Mouse (Mus musculus): ENCODE results near the gene B3galt5. TPM values are rescaled to one million over a fixed set of nuclear protein-coding genes. Genes with fewer than 3 reads are reported as not detected.

Gene B3galt5
- polyA plus RNA-seq, 1 experiment from 2014 or later, result 6.3 TPM

GRCm38 (mm10) chr16:96351520-96351919 is 115.9 kb downstream of the B3galt5 start:
- Histone ChIP-seq H3K4me3 (no peak overlapping the region), H3K9me3 (no peaks in the 10 kb centered on the region), H3K27me3 (no peaks in the 10 kb centered on the region), H3K4me1 (replicated peaks) (0 out of 2 replicates have a peak, but pooled peaks cover 12% of the 10 kb centered on the region), H3K36me3 (no peaks in the 10 kb centered on the region), H3K27ac (replicated peaks) (no peak overlapping the region), H3K9ac (no peak overlapping the region), H3K4me2 (no peak overlapping the region)
- no peak for ATAC-seq (ENCODE audit: low FRiP score, low read depth)
- WGBS, result 94% methylated on average over 2 of the region's 2 CpGs

- Histone ChIP-seq H3K27me3 (no peaks in the 10 kb centered on the region), H3K4me2 (peak overlapping the region; percentile 33; the same call in 1 of the 2 replicates), H3K4me3 (no peak overlapping the region), H3K4me1 (replicated peaks) (0 out of 2 replicates have a peak, but pooled peaks cover 9% of the 10 kb centered on the region), H3K27ac (replicated peaks) (no peak overlapping the region), H3K9ac (no peak overlapping the region), H3K36me3 (no peaks in the 10 kb centered on the region), H3K9me3 (no peaks in the 10 kb centered on the region)
- WGBS, result 79% methylated on average over 6 of the region's 6 CpGs
- ATAC-seq (ENCODE audit: low FRiP score, low read depth), result no peak
Observed at GRCm38 (mm10) chr16:96353296-96353896, 117.8 kb downstream of the B3galt5 start.

GRCm38 (mm10) chr16:96353996-96354395 is 118.4 kb downstream of the B3galt5 start:
- Histone ChIP-seq H3K4me1 (replicated peaks) (0 out of 2 replicates have a peak, but pooled peaks cover 7% of the 10 kb centered on the region), H3K36me3 (no peaks in the 10 kb centered on the region), H3K9ac (no peak overlapping the region), H3K27ac (replicated peaks) (no peak overlapping the region), H3K27me3 (no peaks in the 10 kb centered on the region), H3K4me3 (peak overlapping the region; percentile 11; the same call in 1 of the 2 replicates), H3K9me3 (no peaks in the 10 kb centered on the region), H3K4me2 (peak overlapping the region; percentile 33; the same call in 1 of the 2 replicates)
- peak; percentile 84 for ATAC-seq (ENCODE audit: low FRiP score, low read depth)
- 41% methylated on average over 6 of the region's 6 CpGs for WGBS

DNA sequence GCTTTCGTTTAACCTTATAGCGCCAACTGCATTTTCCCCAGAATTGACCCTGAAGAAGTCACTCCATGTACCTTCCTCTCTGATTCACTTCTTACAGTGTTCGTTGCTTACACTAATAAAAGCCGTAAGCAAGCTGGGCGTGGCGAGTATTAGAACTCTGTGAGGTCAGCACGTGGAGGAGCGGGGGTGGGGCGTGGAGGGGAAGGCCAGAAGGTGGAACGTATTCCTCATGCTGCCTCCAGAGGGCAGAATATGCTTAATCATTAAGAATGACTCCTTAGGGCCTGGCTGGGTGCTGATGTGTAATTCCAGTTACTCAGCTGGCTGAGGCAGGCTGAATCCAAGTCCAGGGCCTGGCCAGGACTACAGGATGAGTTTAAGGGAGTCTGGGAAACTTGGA is 122.3 kb downstream of the B3galt5 start:
- Histone ChIP-seq H3K4me3 (peak overlapping the region; percentile 23), H3K27me3 (no peaks in the 10 kb centered on the region), H3K4me2 (peak overlapping the region; percentile 42), H3K9ac (no peak overlapping the region), H3K4me1 (replicated peaks) (0 out of 2 replicates have a peak, but pooled peaks cover 7% of the 10 kb centered on the region), H3K36me3 (no peaks in the 10 kb centered on the region), H3K9me3 (no peaks in the 10 kb centered on the region), H3K27ac (replicated peaks) (no peak overlapping the region)
- 8% methylated on average over 10 of the region's 10 CpGs for WGBS
- no peak for ATAC-seq (ENCODE audit: low FRiP score, low read depth)

DNA sequence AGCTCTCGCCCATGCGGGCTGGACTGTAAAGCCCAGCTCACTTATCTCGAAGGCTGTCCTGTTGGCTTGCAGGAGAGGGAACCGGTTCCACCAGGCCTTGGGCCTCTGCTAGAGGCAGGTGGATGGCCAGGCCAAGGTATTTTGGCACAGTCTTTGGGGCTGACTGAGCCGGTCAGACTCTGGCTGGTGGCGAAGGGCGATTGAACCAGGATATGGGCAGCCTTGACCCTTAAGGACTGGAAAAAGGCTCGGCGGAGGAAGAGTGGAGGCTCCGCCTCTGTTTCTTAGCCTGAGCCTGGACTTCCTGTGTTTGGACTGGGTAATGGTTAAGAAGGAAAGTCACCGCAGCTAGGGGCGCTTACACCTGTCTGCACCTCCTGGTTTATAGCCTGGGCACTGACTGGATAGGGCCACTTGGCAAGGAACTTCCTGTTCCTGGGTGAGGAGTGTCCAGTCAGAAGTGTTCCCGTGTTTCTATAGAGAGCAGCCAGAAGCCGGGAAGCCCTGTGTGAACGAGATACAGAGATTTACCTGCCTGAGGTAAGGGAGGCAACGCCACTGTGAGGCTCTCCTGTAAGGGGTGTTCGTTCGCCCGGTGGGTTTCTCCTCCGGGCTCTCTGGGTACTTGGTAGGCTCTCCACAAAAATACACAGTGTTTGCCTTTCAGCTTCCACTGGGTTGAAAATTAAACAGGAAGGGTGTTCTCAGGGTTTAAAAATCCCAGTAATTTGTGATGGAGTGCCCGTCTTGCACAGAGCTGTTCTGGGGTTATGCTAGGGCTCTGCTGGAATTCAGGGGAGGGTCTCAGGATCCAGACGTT is 125.9 kb downstream of the B3galt5 start:
- no peaks in the 10 kb centered on the region for H3K36me3 ChIP-seq
- H3K4me1 ChIP-seq (replicated peaks), result no peaks in the 10 kb centered on the region; the same call in 1 of the 2 replicates
- no peaks in the 10 kb centered on the region for H3K27me3 ChIP-seq
- H3K4me2 ChIP-seq, result no peak overlapping the region
- H3K9ac ChIP-seq, result no peak overlapping the region
- H3K4me3 ChIP-seq, result no peak overlapping the region
- WGBS, result 87% methylated on average over 22 of the region's 22 CpGs
- no peaks in the 10 kb centered on the region for H3K9me3 ChIP-seq
- H3K27ac ChIP-seq (replicated peaks), result no peak overlapping the region
- no peak for ATAC-seq (ENCODE audit: low FRiP score, low read depth)

DNA sequence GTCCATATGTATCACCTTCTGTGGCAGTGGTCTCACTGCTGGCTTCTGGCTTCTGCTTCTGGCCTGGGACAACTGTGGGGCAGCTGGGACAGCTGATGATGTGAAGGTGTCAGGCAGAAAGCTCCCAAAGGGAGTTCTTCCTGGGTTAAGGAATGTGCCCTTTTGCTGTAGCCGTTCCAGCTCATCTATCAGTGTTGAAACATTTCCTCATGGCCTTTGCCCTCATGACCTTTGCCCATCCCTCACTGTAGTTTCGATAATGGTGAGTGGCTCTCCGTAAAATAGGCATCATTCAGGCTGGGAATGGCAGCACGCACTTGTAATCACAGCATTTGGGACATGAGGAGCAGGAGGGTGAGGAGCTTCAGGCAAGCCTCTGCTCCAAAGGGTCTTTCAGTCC is 127.3 kb downstream of the B3galt5 start:
- Histone ChIP-seq H3K9ac (no peak overlapping the region), H3K36me3 (no peaks in the 10 kb centered on the region), H3K27me3 (no peaks in the 10 kb centered on the region), H3K4me2 (no peak overlapping the region), H3K9me3 (no peaks in the 10 kb centered on the region), H3K27ac (replicated peaks) (no peak overlapping the region), H3K4me1 (replicated peaks) (no peaks in the 10 kb centered on the region; the same call in 1 of the 2 replicates), H3K4me3 (no peak overlapping the region)
- 27% methylated on average over 4 of the region's 4 CpGs for WGBS
- ATAC-seq (ENCODE audit: low FRiP score, low read depth), result no peak

DNA sequence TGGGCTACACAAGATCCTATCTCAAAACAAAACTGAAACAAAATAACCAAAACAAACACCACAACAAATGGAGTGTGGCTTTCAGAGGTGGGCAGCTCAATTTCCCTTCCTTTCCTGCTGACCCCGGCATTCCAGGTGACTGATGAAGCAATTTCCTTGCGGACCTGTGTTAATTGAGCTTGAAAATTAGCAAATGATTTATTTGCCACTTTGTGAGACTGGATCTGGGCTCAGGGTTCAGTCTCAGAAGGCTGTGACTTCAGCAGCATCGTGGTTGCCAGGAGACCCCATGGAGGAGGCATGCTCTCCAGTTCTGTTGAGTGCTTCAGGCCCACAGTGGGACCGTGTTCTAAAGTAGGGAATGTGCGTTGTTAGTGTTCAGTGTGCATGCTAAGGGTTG is 127.7 kb downstream of the B3galt5 start:
- ATAC-seq (ENCODE audit: low FRiP score, low read depth), result no peak
- Histone ChIP-seq H3K27ac (replicated peaks) (no peak overlapping the region), H3K4me2 (no peak overlapping the region), H3K36me3 (no peaks in the 10 kb centered on the region), H3K27me3 (no peaks in the 10 kb centered on the region), H3K4me3 (no peak overlapping the region), H3K9ac (no peak overlapping the region), H3K4me1 (replicated peaks) (no peaks in the 10 kb centered on the region; the same call in 1 of the 2 replicates), H3K9me3 (no peaks in the 10 kb centered on the region)
- WGBS, result 35% methylated on average over 5 of the region's 5 CpGs

DNA sequence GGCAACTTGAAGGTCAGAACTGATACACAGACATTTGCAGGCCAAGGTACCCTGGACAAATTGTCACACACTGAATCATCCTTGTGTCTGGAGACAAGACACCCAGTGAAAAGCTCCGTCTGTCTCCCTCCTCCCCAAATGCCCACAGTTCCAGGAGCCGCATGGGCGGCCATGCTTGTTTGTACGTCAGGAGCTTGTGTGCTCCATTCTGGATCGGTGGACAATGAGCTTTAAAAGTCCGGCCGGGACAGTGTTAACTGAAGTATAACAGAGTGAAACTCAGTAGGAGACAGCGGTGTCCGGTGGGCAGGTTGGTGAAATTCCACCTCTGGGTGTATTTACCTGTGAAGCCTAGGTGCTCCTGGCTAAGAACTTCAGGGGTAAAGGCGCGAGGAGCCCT is 129.3 kb downstream of the B3galt5 start:
- H3K27ac ChIP-seq (replicated peaks), result no peak overlapping the region
- no peaks in the 10 kb centered on the region for H3K9me3 ChIP-seq
- no peak overlapping the region for H3K9ac ChIP-seq
- no peak for ATAC-seq (ENCODE audit: low FRiP score, low read depth)
- WGBS, result 81% methylated on average over 11 of the region's 11 CpGs
- no peak overlapping the region for H3K4me2 ChIP-seq
- no peak overlapping the region for H3K4me3 ChIP-seq
- H3K36me3 ChIP-seq, result no peaks in the 10 kb centered on the region
- no peaks in the 10 kb centered on the region for H3K27me3 ChIP-seq
- H3K4me1 ChIP-seq (replicated peaks), result no peaks in the 10 kb centered on the region; the same call in 1 of the 2 replicates

Other genes starting within 250 kb of the B3galt5 start
- 64.9 and 68.3 TPM in 2 replicates for gene Psmg1, start 244.8 kb upstream of the B3galt5 start, polyA plus RNA-seq (2015; fragmentation: Nextera tagmentation; extraction: Ambion mirVana)
- gene Brwd1, start 153.3 kb upstream of the B3galt5 start, polyA plus RNA-seq (2015; fragmentation: Nextera tagmentation; extraction: Ambion mirVana), result 230 and 236 TPM in 2 replicates
- gene Hmgn1, start 108.1 kb upstream of the B3galt5 start, polyA plus RNA-seq (2015; fragmentation: Nextera tagmentation; extraction: Ambion mirVana), result 284 and 324 TPM in 2 replicates
- 205 and 206 TPM in 2 replicates for gene Wrb, start 90.4 kb upstream of the B3galt5 start, polyA plus RNA-seq (2015; fragmentation: Nextera tagmentation; extraction: Ambion mirVana)
- 2.3 and 2.4 TPM in 2 replicates for gene Lca5l, start 43.5 kb upstream of the B3galt5 start, polyA plus RNA-seq (2015; fragmentation: Nextera tagmentation; extraction: Ambion mirVana)
- 1.7 and 3.8 TPM in 2 replicates for gene Sh3bgr, start 35.4 kb upstream of the B3galt5 start, polyA plus RNA-seq (2015; fragmentation: Nextera tagmentation; extraction: Ambion mirVana)
- gene Itgb2l, start 207.8 kb downstream of the B3galt5 start, polyA plus RNA-seq (2015; fragmentation: Nextera tagmentation; extraction: Ambion mirVana), result 0.09 and 0.25 TPM in 2 replicates
- gene Pcp4, start 231.8 kb downstream of the B3galt5 start, polyA plus RNA-seq (2015; fragmentation: Nextera tagmentation; extraction: Ambion mirVana), result 431 and 457 TPM in 2 replicates

All from hindbrain, embryonic 15.5 days (tissue).